Mouse (Mus musculus) Patski (cell line): ENCODE measurements at regions not wholly inside any gene's neighbourhood (a gene's known extent, or its start where the extent isn't known, plus 50 kb on each side); places are given as distances from the start of the nearest gene placed in this dataset.
"Not testable (repeated sequence)": the region's sequence is repeated elsewhere in the genome, so short reads cannot be mapped to it uniquely, and the experiment has no call there.

Source experiments
- ATAC-seq: fragments of 100-300 bp; one replicate; pipeline ENCODE4 v1.8.0; 2021
- CTCF ChIA-PET: fragments of 350-600 bp; sonication (Branson Sonifier 250); formaldehyde crosslinking; loops from one replicate; lab custom pipeline; 2022; ENCODE audit warnings: inconsistent platforms; lab: Charles Lee
- POLR2A ChIA-PET: fragments of 350-600 bp; sonication (Branson Sonifier 250); formaldehyde crosslinking; loops from one replicate; lab custom pipeline; 2022; ENCODE audit warnings: antibody characterized with exemption, inconsistent platforms; lab: Charles Lee
- DNase-seq: peaks from one replicate; pipeline ENCODE4 v3.0.0-alpha.2; 2011; ENCODE audit warnings: low read depth, low spot score
- H3K27me3 ChIP-seq: fragments of 371-371 bp; one replicate; pipeline ENCODE4 v1.5.1; 2021
- CTCF ChIP-seq: fragments of 100-300 bp; IDR thresholded peaks from one replicate; pipeline ENCODE4 v1.5.1; 2021
- in situ Hi-C: fragments of 300-500 bp; cut with MboI; formaldehyde crosslinking; loops from 3 replicates; pipeline ENCODE4 v1.11.1; 2018; ENCODE audit warnings: low pct_unique_long_range_greater_than_20kb, mixed read lengths

GRCm38 (mm10) chr4:94394462-94394861 lies 161.9 kb upstream of the Gm10306 start:
- no peak for ATAC-seq
- in situ Hi-C loops: no loop called here
- DNase-seq: no peak
- CTCF ChIA-PET: interaction anchor here (1.6 kb wide), 1 partner anchor 29 kb away, joined by 3 read pairs; no protein-coding TSS in a partner anchor
- no peaks in the 10 kb centered on the region for H3K27me3 ChIP-seq
- POLR2A ChIA-PET: no interaction called here
- TF ChIP-seq CTCF: no peak

GRCm38 (mm10) chr4:94397284-94397683 lies 159.1 kb upstream of the Gm10306 start:
- ChIA-PET CTCF (no interaction called here), POLR2A (no interaction called here)
- in situ Hi-C loops: no loop called here
- H3K27me3 ChIP-seq: no peaks in the 10 kb centered on the region
- no peak for ATAC-seq
- no peak for TF ChIP-seq CTCF
- DNase-seq: no peak

DNA sequence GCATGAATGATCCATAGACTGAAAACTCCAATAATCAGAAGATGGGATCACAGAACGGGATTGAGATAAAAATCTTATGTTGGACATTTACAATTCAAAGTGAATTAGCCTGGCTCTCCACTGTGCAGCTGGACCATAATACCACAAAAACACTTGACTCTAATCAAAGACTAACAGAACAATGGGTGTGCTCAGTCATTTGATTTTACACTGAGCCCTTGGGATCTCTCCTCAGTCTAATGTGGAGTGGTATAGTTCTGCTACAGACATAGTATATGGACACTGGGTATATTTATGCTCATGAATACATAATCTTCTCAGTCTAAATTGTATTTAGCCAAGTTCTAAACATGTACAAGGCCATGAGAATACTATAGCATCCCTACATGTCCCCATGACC lies 149.4 kb upstream of the Gm10306 start:
- peaks cover 3% of the 10 kb centered on the region for H3K27me3 ChIP-seq
- DNase-seq (no peak), ATAC-seq (no peak)
- CTCF ChIA-PET: no interaction called here
- in situ Hi-C loops: no loop called here
- POLR2A ChIA-PET: no interaction called here
- no peak for TF ChIP-seq CTCF

DNA sequence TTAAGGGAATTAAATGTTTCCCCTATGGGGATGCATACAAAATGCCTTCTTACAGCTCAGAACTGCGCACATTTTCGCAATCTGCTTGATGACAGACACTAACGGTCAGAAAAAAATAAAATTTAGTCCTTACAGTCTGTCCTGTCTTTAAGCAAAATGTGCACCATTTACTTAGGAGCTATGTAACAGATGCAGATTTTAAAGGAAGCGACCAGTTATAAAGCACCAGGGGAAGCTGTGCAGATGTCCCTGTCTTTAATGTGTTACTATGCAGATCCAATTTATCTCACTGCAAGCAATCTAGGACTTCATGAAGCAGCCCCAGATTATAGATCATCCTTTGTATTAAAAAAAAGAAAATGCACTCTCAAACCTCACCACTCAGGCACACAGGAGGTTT lies 148.8 kb upstream of the Gm10306 start:
- ATAC-seq (no peak), DNase-seq (no peak)
- in situ Hi-C loops: no loop called here
- peaks cover 3% of the 10 kb centered on the region for H3K27me3 ChIP-seq
- POLR2A ChIA-PET: no interaction called here
- TF ChIP-seq CTCF: no peak
- CTCF ChIA-PET: no interaction called here

- TF ChIP-seq CTCF: no peak
- DNase-seq (no peak), ATAC-seq (no peak)
- POLR2A ChIA-PET: no interaction called here
- peaks cover 3% of the 10 kb centered on the region for H3K27me3 ChIP-seq
- CTCF ChIA-PET: no interaction called here
- in situ Hi-C loops: no loop called here
Observed at GRCm38 (mm10) chr4:94412661-94413060, 143.7 kb upstream of the Gm10306 start.

- ATAC-seq, DNase-seq, POLR2A ChIA-PET, H3K27me3 ChIP-seq, in situ Hi-C loops: not testable (repeated sequence)
- CTCF ChIA-PET: interaction anchor here (1.0 kb wide), 1 partner anchor 32 kb away, joined by 3 read pairs; no protein-coding TSS in a partner anchor
Observed at GRCm38 (mm10) chr4:94425525-94425924, 130.8 kb upstream of the Gm10306 start.

- ChIA-PET POLR2A (no interaction called here), CTCF (no interaction called here)
- H3K27me3 ChIP-seq: no peaks in the 10 kb centered on the region
- DNase-seq (no peak), ATAC-seq (no peak)
- no peak for TF ChIP-seq CTCF
- in situ Hi-C loops: no loop called here
Observed at GRCm38 (mm10) chr4:94427581-94427980, 128.8 kb upstream of the Gm10306 start.

DNA sequence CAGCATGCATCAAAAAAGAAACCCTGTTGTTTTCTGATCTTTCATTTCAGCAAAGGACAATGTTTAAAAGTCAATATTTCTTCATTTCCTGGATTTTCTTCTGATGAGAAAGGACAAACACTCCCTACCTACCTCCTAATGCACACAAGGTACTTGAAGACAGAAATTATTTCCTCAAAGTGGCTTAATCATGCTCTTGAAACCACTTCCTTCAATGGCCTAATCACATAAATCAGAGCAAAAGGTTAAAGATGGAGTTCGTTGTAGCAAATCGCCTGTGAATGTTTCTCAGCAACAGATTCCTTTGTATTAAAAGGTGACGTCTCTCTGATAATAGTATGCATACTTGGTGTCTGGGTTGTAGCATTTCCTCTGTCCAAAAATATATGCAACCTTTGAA lies 124.3 kb upstream of the Gm10306 start:
- DNase-seq (no peak), ATAC-seq (no peak)
- H3K27me3 ChIP-seq: no peaks in the 10 kb centered on the region
- POLR2A ChIA-PET: no interaction called here
- in situ Hi-C loops: no loop called here
- TF ChIP-seq CTCF: no peak
- CTCF ChIA-PET: no interaction called here

GRCm38 (mm10) chr4:94437717-94438435 lies 118.5 kb upstream of the Gm10306 start:
- DNase-seq (no peak), ATAC-seq (no peak)
- POLR2A ChIA-PET: no interaction called here
- H3K27me3 ChIP-seq: no peaks in the 10 kb centered on the region
- CTCF ChIA-PET: no interaction called here
- in situ Hi-C loops: no loop called here
- no peak for TF ChIP-seq CTCF

DNA sequence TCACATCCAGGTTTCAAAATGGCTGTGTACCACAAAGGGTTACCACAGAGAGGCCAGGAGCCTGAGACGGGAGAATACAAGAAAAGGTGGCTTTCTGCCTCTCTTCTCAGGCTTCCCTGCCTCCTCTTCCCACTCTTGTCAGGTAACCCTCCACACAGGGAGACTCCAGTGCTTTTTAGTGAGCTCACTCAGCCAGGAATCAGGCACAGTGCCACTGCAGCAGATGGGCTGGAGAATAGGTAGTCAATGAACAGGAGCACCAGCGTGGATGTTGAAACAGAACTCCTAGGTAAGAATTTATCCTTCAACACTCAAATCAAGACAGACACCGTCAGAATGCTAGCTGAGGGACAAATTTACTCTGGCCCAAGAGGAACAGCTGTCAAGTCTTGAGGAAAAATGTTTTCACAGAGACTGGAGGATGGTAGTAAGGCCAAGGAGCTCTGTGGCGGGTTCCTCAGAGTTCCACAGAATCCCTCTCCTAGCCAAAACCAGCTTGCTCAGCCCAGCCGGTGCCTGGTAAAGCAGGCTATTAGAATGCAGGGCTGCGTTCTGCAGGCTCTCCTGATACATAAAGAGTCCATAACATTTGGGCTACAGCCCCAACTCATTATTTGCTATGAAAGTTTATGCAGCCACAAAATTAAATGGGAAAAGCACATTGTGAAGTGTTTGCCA lies 117.0 kb upstream of the Gm10306 start:
- ChIA-PET CTCF (no interaction called here), POLR2A (no interaction called here)
- in situ Hi-C loops: no loop called here
- no peak for TF ChIP-seq CTCF
- H3K27me3 ChIP-seq: no peaks in the 10 kb centered on the region
- DNase-seq (no peak), ATAC-seq (no peak)

DNA sequence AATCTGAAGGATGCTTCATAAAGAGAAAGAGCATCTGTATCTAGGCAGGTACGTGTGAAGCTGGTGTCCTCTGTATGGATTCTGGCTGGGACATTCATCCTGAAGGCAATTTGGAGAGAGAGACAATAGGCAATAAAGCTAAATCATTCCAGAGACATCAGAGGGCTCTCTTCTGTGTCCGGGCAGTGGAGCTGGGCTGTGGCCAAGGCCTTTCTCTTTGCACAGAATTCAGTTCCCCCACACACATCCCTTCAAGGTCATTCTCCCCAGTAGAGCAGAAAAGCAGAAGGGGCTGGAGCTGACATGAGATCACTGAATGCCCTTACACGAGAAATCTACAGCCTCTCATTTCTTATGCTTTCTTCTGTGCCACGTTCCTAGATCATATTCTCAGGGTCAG lies 109.7 kb upstream of the Gm10306 start:
- in situ Hi-C loops: no loop called here
- H3K27me3 ChIP-seq: no peaks in the 10 kb centered on the region
- ChIA-PET POLR2A (no interaction called here), CTCF (no interaction called here)
- ATAC-seq (no peak), DNase-seq (no peak)
- no peak for TF ChIP-seq CTCF
